Mouse (Mus musculus) cerebellum, adult 11 months (tissue): ENCODE results near the gene BC067074.
"Not testable (repeated sequence)": the region's sequence is repeated elsewhere in the genome, so short reads cannot be mapped to it uniquely, and the experiment has no call there.

Source experiments
- DNase-seq: peaks from one replicate; pipeline ENCODE4 v3.0.0; 2022

BC067074 gene

GRCm38 (mm10) chr13:113292975-113293706, at the start of gene BC067074:
Gene BC067074, plus strand, starts transcription at chr13:113293159.
- no peak for DNase-seq

GRCm38 (mm10) chr13:113245025-113245424, 47.9 kb upstream of the BC067074 start:
- DNase-seq, result no peak

- DNase-seq, result not testable (repeated sequence)
Observed at GRCm38 (mm10) chr13:113252580-113252979, 40.4 kb upstream of the BC067074 start.

- DNase-seq, result no peak
Observed at GRCm38 (mm10) chr13:113256766-113257165, 36.2 kb upstream of the BC067074 start.

- no peak for DNase-seq
Observed at GRCm38 (mm10) chr13:113257190-113257589, 35.8 kb upstream of the BC067074 start.

GRCm38 (mm10) chr13:113259237-113259636, 33.7 kb upstream of the BC067074 start:
- DNase-seq, result no peak

- DNase-seq, result no peak
Observed at GRCm38 (mm10) chr13:113262822-113263221, 30.1 kb upstream of the BC067074 start.

DNA sequence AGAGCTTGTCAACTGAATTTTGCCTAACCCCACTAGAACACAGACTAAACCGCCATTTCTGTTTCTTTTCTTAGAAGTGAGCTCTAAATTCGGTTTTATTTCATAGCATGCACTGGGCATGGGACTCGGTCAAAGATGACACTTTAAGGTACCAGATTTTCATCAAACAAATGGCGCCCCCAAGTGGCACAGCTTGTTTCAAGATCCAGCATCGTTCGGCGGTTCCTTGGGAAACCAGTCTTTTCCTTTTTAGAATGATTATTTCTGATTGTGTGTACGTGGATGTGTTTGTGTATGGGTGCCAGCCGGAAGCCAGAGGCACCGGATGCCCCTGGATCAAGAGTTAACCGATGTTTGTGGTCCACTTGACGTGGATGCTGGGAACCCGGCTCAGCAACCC, 27.7 kb upstream of the BC067074 start:
- no peak for DNase-seq

GRCm38 (mm10) chr13:113266495-113266951, 26.4 kb upstream of the BC067074 start:
- DNase-seq, result peak; percentile 38

DNA sequence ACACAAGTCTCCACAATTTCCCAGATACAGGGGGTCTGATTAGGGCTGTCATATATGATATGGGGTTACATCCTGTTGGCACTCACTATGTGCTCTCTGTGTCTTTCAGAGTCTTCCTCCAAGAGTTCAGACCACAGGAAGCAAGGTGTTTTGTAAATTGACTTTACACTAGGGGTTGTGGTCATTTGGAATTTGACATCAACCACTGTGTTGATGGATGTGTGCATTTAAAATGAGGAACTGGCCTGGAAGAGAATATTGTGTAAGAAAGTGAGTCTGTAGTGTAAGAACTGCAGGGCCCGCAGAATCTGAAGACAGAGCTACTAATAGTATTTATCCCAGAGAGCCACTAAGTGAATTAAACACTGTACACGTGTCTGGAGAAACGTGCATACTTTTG, 25.8 kb upstream of the BC067074 start:
- no peak for DNase-seq

- DNase-seq, result peak; percentile 51
Observed at GRCm38 (mm10) chr13:113269777-113270776, 22.9 kb upstream of the BC067074 start.

DNA sequence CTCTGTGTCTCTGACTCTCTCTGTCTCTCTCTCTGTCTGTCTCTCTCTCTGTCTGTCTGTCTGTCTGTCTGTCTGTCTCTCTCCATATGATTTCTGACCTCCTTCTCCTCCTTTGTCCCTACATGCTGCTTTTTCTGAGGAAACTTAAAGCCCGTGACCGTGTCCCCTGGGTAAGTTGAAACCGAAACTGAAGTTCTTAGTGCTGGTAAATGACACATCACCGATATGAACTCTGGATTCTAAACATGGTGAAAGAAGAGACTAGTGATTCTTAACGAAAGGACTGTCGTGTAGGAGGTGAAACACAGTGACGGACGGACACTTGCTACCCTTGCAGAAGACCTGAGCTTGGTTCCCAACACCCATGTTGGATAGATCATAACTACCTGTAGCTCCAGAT, 21.8 kb upstream of the BC067074 start:
- no peak for DNase-seq

DNA sequence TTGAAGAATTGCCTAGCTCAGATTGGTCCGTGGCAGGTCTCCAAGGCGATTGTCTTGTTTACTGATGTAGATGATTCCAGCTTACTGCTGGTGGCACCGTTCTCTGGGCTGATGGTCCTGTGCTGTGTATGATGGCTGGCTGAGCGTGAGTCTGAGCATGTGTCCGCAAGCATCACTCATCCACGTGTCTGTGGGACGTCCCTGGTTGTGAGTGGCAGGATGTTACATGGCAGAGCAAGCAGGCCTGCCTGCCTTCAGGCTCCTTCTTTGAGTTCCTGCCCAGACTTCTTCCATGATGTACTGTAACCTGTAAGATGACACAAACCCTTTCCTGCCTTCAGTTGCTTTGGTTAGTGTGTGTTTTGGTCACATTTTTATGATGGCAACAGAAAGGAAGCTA, 5.8 kb upstream of the BC067074 start:
- DNase-seq, result no peak

DNA sequence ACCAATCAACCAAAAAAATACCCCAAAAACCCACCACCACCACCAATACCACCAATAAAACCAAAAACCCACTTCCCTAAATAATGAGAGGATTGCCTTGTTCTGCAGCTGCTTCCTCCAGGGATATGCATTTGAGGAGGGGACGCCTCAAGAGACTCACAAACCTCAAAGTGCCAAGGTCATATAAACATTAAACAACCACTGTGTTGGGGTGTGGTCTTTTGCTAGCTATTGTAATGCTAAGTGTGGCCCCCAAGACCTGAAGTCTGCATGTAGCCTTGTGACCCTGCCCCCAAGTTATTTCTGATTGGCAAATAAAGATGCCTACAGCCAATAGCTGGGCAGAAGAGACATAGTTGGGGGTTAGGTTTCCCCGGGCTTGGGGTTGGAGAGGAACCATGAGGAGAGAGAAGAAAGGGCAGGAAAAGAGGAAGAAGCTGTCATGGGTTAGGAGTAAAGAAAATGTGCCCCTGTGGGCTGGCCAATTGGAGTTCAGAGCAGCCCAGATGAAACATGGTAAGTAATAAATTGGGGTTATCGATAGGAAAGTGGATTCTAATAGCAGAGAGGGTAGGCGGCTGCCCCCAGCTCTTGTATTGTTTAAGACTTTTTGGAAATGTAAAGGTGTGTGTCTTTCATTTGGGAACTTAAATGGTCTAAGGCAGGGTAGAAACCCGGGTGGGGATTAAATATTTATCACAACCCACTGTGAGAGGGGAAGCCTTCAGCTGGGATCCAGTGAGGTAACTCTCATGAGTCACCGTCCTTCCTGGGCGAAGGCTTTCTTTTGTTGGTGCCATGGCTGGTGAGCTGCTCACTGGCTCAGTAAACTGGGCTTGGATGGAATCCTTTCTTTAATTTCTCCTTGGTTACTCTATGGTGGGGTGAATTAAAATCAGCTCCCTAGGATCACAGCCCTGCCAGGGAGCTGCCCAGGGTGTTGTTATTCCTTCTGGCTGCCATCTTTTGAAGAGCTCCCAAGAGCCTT, 4.5 kb upstream of the BC067074 start:
- no peak for DNase-seq

DNA sequence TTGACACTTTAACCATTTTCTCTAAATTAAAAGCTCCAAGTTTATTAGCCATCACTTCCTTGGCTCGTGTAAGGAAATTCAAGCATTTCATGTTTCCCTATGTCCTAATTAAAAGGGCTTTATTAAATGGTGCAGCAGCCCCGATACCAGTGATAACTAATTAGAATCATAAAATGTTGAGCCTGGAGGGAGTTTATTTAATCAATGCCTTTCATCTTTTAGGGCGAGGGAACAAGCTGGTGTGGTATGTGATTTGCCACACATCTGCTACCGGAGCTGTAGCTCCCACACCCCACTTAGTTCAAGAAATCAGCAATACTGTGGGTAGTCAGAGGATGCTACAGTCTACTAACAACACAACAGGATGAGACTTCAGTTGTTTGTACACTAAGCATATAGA, 3.2 kb upstream of the BC067074 start:
- DNase-seq, result no peak

DNA sequence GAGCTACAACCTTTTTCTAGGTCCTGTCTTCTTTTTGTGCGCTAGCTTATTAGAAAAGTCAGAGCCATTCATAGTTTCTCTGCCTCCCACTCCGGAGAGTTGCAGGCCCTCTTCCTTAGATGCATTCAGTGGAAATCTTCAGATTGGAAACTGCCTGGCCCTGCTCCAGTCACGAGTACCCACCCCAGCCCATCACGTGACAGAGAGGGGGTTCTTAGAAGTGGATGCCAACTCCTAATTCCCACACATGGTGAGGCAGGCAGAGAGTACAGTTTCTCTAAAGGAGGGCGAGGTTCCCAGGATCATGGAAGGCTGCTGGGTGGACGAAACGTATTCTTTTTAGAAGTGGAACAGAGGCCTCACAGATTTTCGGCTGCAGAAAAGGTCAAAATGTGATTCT, 958 bp upstream of the BC067074 start:
- no peak for DNase-seq

- no peak for DNase-seq
Observed at GRCm38 (mm10) chr13:113293707-113294432, 911 bp downstream of the BC067074 start.

GRCm38 (mm10) chr13:113295817-113296485, 3.0 kb downstream of the BC067074 start:
- DNase-seq, result no peak

GRCm38 (mm10) chr13:113306581-113306980, 13.6 kb downstream of the BC067074 start:
- no peak for DNase-seq

GRCm38 (mm10) chr13:113319588-113319987, 26.6 kb downstream of the BC067074 start:
- no peak for DNase-seq

GRCm38 (mm10) chr13:113321972-113322371, 29.0 kb downstream of the BC067074 start:
- peak; percentile 18 for DNase-seq
